Mouse (Mus musculus) stomach, embryonic 15.5 days (tissue): ENCODE data around the gene Vmn1r94. TPM values are rescaled to one million over a fixed set of nuclear protein-coding genes. Genes with fewer than 3 reads are reported as not detected.
"Not testable (repeated sequence)": the region's sequence is repeated elsewhere in the genome, so short reads cannot be mapped to it uniquely, and the experiment has no call there.

ENCODE experiments used
- ATAC-seq: fragments of 200-750 bp; cut with Nextera tagmentation; 2 replicates; pipeline ENCODE4 v1.8.0; 2017; ENCODE audit warnings: low read depth, moderate number of reproducible peaks, moderate TSS enrichment; ENCODE audit not compliant: insufficient read depth, low FRiP score
- H3K27ac ChIP-seq: fragments of 300-500 bp; sonication (generic); 2 replicates; pipeline ENCODE4 v1.5.1; 2015; ENCODE audit warnings: mild to moderate bottlenecking, inconsistent platforms
- H3K27me3 ChIP-seq: fragments of 300-500 bp; sonication (generic); replicated peaks from 2 replicates; pipeline ENCODE4 v1.6.1; 2015; ENCODE audit warnings: inconsistent platforms
- H3K36me3 ChIP-seq: fragments of 300-500 bp; sonication (generic); 2 replicates; pipeline ENCODE4 v1.6.1; 2015; ENCODE audit warnings: inconsistent platforms
- H3K4me1 ChIP-seq: fragments of 300-500 bp; sonication (generic); 2 replicates; pipeline ENCODE4 v1.6.1; 2015; ENCODE audit warnings: inconsistent platforms
- H3K4me2 ChIP-seq: fragments of 300-500 bp; sonication (generic); 2 replicates; pipeline ENCODE4 v1.6.1; 2015; ENCODE audit warnings: mild to moderate bottlenecking, inconsistent platforms
- H3K4me3 ChIP-seq: fragments of 300-500 bp; sonication (generic); replicated peaks from 2 replicates; pipeline ENCODE4 v1.5.1; 2015; ENCODE audit warnings: inconsistent platforms
- H3K9ac ChIP-seq: fragments of 300-500 bp; sonication (generic); 2 replicates; pipeline ENCODE4 v1.6.1; 2015; ENCODE audit warnings: inconsistent platforms
- H3K9me3 ChIP-seq: fragments of 300-500 bp; sonication (generic); 2 replicates; pipeline ENCODE4 v1.6.1; 2016; ENCODE audit warnings: inconsistent platforms
- WGBS: fragments of 180-500 bp; shearing (Covaris S2); methylation state at CpG from one replicate; pipeline ENCODE4 v1.1.7; 2015; 5-methylcytosine and 5-hydroxymethylcytosine counted together
- polyA plus RNA-seq: library from polyadenylated mRNA; unstranded; fragments of >200 nt; fragmentation: Nextera tagmentation; extraction: Ambion mirVana; gene quantifications from 2 replicates; pipeline ENCODE4 v1.2.1, GENCODE M21; 2015

Gene Vmn1r94
- polyA plus RNA-seq = not detected in 2 replicates

DNA sequence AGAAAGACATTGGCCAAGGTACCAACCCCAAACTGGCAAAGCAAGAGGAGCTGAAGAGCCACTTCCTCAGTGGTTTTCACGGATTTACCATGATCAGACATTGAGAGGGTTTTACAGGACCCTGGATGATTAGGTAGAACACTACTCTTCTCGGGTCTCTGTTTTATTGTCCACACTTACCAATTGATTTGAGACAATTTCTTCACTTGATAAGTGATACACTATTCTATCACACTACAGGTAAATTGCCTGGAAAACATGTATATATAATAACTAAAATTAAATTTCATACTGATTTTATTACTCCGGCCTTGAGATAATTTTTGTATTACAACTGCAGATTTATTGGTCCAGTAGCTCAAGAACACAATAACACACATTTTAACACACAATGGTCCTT, at the start of gene Vmn1r94:
Gene Vmn1r94, minus strand, starts transcription at position 101 of the 400 bp plus-strand sequence.
- H3K4me3 ChIP-seq, H3K36me3 ChIP-seq, H3K27ac ChIP-seq, ATAC-seq, H3K9me3 ChIP-seq, H3K27me3 ChIP-seq, H3K4me1 ChIP-seq, H3K4me2 ChIP-seq, H3K9ac ChIP-seq: not testable (repeated sequence)
- WGBS = no CpG with 5 or more reads among the region's 3 CpGs

DNA sequence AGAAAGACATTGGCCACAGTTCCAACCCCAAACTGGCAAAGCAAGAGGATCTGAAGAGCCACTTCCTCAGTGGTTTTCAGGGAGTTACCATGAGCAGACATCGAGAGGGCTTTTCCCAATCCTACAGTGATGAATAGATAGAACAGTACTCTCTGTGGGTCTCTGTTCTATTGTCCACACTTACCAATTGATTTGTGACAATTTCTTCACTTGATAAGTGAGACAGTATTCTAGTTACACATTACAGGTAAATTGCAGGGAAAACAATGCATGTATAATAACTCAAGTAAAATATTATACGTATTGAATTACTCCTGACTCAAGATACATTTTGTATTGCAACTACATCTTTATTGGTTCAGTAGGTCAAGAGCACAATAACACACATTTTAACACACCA, 37.3 kb upstream of the Vmn1r94 start, which contains the start of gene Gm6164:
Gene Gm6164, minus strand, starts transcription at position 101 of the 400 bp plus-strand sequence.
- H3K9ac ChIP-seq, H3K27ac ChIP-seq, H3K4me1 ChIP-seq, H3K9me3 ChIP-seq, H3K4me2 ChIP-seq, H3K4me3 ChIP-seq, H3K36me3 ChIP-seq, H3K27me3 ChIP-seq, ATAC-seq: not testable (repeated sequence)
- WGBS = no CpG with 5 or more reads among the region's 2 CpGs

DNA sequence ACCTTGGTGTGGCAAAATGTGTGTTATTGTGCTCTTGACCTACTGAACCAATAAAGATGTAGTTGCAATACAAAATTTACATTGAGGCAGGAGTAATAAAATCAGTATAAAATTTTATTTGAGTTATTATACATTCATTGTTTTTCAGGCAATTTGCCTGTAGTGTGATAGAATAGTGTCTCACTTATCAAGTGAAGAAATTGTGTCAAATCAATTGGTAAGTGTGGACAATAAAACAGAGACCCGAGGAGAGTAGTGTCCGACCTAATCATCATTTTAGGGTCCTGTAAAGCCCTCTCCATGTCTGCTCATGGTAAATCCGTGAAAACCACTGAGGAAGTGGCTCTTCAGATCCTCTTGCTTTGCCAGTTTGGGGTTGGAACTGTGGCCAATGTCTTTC, 25.2 kb upstream of the Vmn1r94 start, which contains the start of gene Vmn1r95:
Gene Vmn1r95, plus strand, starts transcription at position 301 of the 400 bp plus-strand sequence.
- ATAC-seq, H3K4me3 ChIP-seq, H3K9me3 ChIP-seq, H3K27me3 ChIP-seq, H3K36me3 ChIP-seq, H3K4me1 ChIP-seq, H3K4me2 ChIP-seq, H3K9ac ChIP-seq, H3K27ac ChIP-seq: not testable (repeated sequence)
- no CpG with 5 or more reads among the region's 3 CpGs for WGBS

DNA sequence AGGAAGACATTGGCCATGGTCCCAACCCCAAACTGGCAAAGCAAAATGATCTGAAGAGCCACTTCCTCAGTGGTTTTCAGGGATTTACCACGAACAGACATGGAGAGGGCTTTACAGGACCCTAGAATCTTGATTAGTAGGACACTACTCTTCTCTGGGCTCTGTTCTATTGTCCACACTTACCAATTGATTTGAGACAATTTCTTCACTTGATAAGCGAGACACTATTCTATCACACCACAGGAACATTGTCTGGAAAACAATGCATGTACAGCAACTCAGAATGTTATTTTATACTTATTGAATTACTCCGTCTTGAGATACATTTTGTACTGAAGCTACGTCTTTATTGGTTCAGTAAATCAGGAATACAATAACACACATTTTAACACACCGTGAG, 29.2 kb downstream of the Vmn1r94 start, which contains the start of gene Vmn1r93:
Gene Vmn1r93, minus strand, starts transcription at position 101 of the 400 bp plus-strand sequence.
- H3K4me1 ChIP-seq, H3K27me3 ChIP-seq, H3K4me3 ChIP-seq, H3K4me2 ChIP-seq, ATAC-seq, H3K9me3 ChIP-seq, H3K36me3 ChIP-seq, H3K27ac ChIP-seq, H3K9ac ChIP-seq: not testable (repeated sequence)
- WGBS = no CpG with 5 or more reads among the region's 5 CpGs

DNA sequence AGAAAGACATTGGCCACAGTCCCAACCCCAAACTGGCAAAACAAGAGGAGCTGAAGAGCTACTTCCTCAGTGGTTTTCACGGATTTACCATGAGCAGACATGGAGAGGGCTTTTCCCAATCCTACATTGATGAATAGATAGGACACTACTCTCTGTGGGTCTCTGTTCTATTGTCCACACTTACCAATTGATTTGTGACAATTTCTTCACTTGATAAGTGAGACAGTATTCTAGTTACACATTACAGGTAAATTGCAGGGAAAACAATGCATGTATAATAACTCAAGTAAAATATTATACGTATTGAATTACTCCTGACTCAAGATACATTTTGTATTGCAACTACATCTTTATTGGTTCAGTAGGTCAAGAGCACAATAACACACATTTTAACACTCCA, 45.7 kb downstream of the Vmn1r94 start, which contains the start of gene Gm16442:
Gene Gm16442, minus strand, starts transcription at position 101 of the 400 bp plus-strand sequence.
- not testable (repeated sequence) for H3K27ac ChIP-seq, H3K4me1 ChIP-seq, H3K9me3 ChIP-seq, H3K4me2 ChIP-seq, H3K36me3 ChIP-seq, H3K4me3 ChIP-seq, H3K9ac ChIP-seq, ATAC-seq, H3K27me3 ChIP-seq
- WGBS = no CpG with 5 or more reads among the region's 2 CpGs

Other genes with a start within 250 kb of the Vmn1r94 start
- gene Pvr, start 247.2 kb downstream of the Vmn1r94 start, polyA plus RNA-seq = 12.8 and 13.9 TPM in 2 replicates
- gene Igsf23, start 217.6 kb downstream of the Vmn1r94 start, polyA plus RNA-seq = 2.7 and 3.1 TPM in 2 replicates
- gene Ceacam20, start 203.0 kb downstream of the Vmn1r94 start, polyA plus RNA-seq = 0.14 and 0.15 TPM in 2 replicates
- not detected in 2 replicates for gene Nlrp9b, start 176.9 kb downstream of the Vmn1r94 start, polyA plus RNA-seq
- gene Vmn1r91, start 68.7 kb downstream of the Vmn1r94 start, polyA plus RNA-seq = not detected in 2 replicates
- not detected in 2 replicates for gene Gm16442, start 45.8 kb downstream of the Vmn1r94 start, polyA plus RNA-seq
- gene Vmn1r93, start 29.3 kb downstream of the Vmn1r94 start, polyA plus RNA-seq = not detected in 2 replicates
- gene Vmn1r95, start 25.3 kb upstream of the Vmn1r94 start, polyA plus RNA-seq = not detected in 2 replicates
- gene Gm6164, start 37.2 kb upstream of the Vmn1r94 start, polyA plus RNA-seq = not detected in 2 replicates
- not detected in 2 replicates for gene Gm4498, start 65.5 kb upstream of the Vmn1r94 start, polyA plus RNA-seq
- gene Gm5890, start 94.5 kb upstream of the Vmn1r94 start, polyA plus RNA-seq = not detected in 2 replicates
- not detected in 2 replicates for gene Gm4133, start 165.7 kb upstream of the Vmn1r94 start, polyA plus RNA-seq
- gene Gm5728, start 207.0 kb upstream of the Vmn1r94 start, polyA plus RNA-seq = not detected in 2 replicates
- not detected in 2 replicates for gene Vmn1r100, start 249.6 kb upstream of the Vmn1r94 start, polyA plus RNA-seq